ENCODE assay signal across 8 mouse cellular contexts in genomic region chr6:37439676-37440490, GRCm38 (mm10). TPM values are rescaled to one million over a fixed set of nuclear protein-coding genes. Genes with fewer than 3 reads are reported as not detected.
A peak's percentile ranks its signal among the peaks of the same experiment; 100 is the strongest.
DNase-seq lines count a peak whose midpoint lies in the region; ATAC-seq and TF ChIP-seq lines count a peak whose summit lies in the region.

No protein-coding gene starts in this region.

- H3K27me3 ChIP-seq in hindbrain, embryonic 14.5 days (ENCODE audit: control insufficient read depth, insufficient read depth, low read length) = no peaks in the 10 kb centered on the region
- no peaks in the 10 kb centered on the region for H3K27me3 ChIP-seq in liver, embryonic 16.5 days (ENCODE audit: control insufficient read depth, insufficient read depth, low read depth, low read length)

- TF ChIP-seq POLR2A in cortical plate, adult 2 months (IDR thresholded peaks at IDR 0.05; ENCODE audit: extremely low read depth, insufficient read depth, low read length) = no peak

- H3K4me3 ChIP-seq in gastrocnemius, adult 2 months = peak overlapping the region; percentile 73
- H3K4me3 ChIP-seq in cortical plate, adult 2 months (ENCODE audit: insufficient read depth, low read length) = peak overlapping the region; percentile 59; the same call in 1 of the 2 replicates
- H3K4me3 ChIP-seq in hindbrain, embryonic 14.5 days (replicated peaks; ENCODE audit: low read length) = peak overlapping the region; percentile 71
- peak overlapping the region; percentile 78 for H3K4me3 ChIP-seq in liver, embryonic 16.5 days (ENCODE audit: low read depth, low read length)

- DNase-seq in gastrocnemius, adult 2 months = peak; percentile 43
- DNase-seq in gastrocnemius, postnatal 14 days = no peak
- DNase-seq in hindbrain, embryonic 14.5 days (ENCODE audit: low spot score) = no peak
- DNase-seq in spleen, adult 18-20 months = no peak
- DNase-seq in left cerebral cortex, postnatal 36 days (ENCODE audit: low spot score in 2 of 2) = no peak
- DNase-seq in frontal cortex, adult 2 months (ENCODE audit: extremely low spot score in 1 of 2, low spot score in 1 of 2) = no peak

- H3K9ac ChIP-seq in hindbrain, embryonic 14.5 days = 0 out of 2 replicates have a peak overlapping the region, but pooled peaks have one; percentile 9
- peak overlapping the region; percentile 24 for H3K9ac ChIP-seq in liver, embryonic 16.5 days (ENCODE audit: low read depth, low read length)

- TF ChIP-seq CTCF in gastrocnemius, adult 2 months (IDR thresholded peaks at IDR 0.05) = no peak
- no peak for TF ChIP-seq CTCF in cortical plate, adult 2 months (IDR thresholded peaks at IDR 0.05; ENCODE audit: extremely low read depth, insufficient read depth, low read length)

- H3K9me3 ChIP-seq in hindbrain, embryonic 14.5 days (ENCODE audit: control insufficient read depth, low read length) = no peaks in the 10 kb centered on the region
- no peaks in the 10 kb centered on the region for H3K9me3 ChIP-seq in liver, embryonic 16.5 days (replicated peaks; ENCODE audit: control insufficient read depth, low read length)

- intact Hi-C loops in gastrocnemius, adult 2 months (cut with DNase I) = no loop called here
- intact Hi-C loops in gastrocnemius, postnatal 14 days (cut with DNase I; ENCODE audit: low total_unique reads) = no loop called here
- intact Hi-C loops in left cerebral cortex, postnatal 36 days (cut with DNase I) = no loop called here

- peak overlapping the region; percentile 94 for H3K27ac ChIP-seq in gastrocnemius, adult 2 months
- H3K27ac ChIP-seq in cortical plate, adult 2 months (ENCODE audit: insufficient read depth, low read length) = no peak overlapping the region
- H3K27ac ChIP-seq in hindbrain, embryonic 14.5 days = no peak overlapping the region
- no peak overlapping the region; the same call in 1 of the 2 replicates for H3K27ac ChIP-seq in liver, embryonic 16.5 days (ENCODE audit: low read length)

- ATAC-seq in hindbrain, embryonic 14.5 days (ENCODE audit: low FRiP score) = no peak
- ATAC-seq in liver, embryonic 16.5 days (ENCODE audit: low read depth) = no peak

- peak overlapping the region; percentile 75 for H3K4me2 ChIP-seq in hindbrain, embryonic 14.5 days (replicated peaks)
- H3K4me2 ChIP-seq in liver, embryonic 16.5 days (ENCODE audit: low read depth, low read length) = peak overlapping the region; percentile 91

- 59% methylated on average over 13 of the region's 13 CpGs for WGBS in hindbrain, embryonic 14.5 days
- WGBS in liver, embryonic 16.5 days (ENCODE audit: insufficient replicate concordance) = 58% methylated on average over 13 of the region's 13 CpGs

- H3K36me3 ChIP-seq in hindbrain, embryonic 14.5 days (replicated peaks; ENCODE audit: control insufficient read depth, insufficient read depth) = no peaks in the 10 kb centered on the region
- H3K36me3 ChIP-seq in liver, embryonic 16.5 days (ENCODE audit: control insufficient read depth, insufficient read depth) = no peaks in the 10 kb centered on the region

- H3K4me1 ChIP-seq in cortical plate, adult 2 months (ENCODE audit: control insufficient read depth, insufficient read depth, low read length) = peaks cover 1% of the 10 kb centered on the region; the same call in 1 of the 2 replicates
- H3K4me1 ChIP-seq in hindbrain, embryonic 14.5 days (replicated peaks; ENCODE audit: control insufficient read depth, insufficient read depth, low read length) = no peaks in the 10 kb centered on the region
- peaks cover 4% of the 10 kb centered on the region for H3K4me1 ChIP-seq in liver, embryonic 16.5 days (ENCODE audit: control insufficient read depth, low read depth, low read length)

RNA-seq across cellular contexts. Expression of gene Creb3l2, which starts 2.1 kb away (rescaled TPM):
- total RNA-seq in gastrocnemius, adult 2 months (2021) = 10 to 100 TPM; 10.9 to 14.1 TPM
- total RNA-seq in gastrocnemius, postnatal 14 days (2021) = 10 to 100 TPM; 14.1 to 16.9 TPM
- polyA plus RNA-seq in cortical plate, adult 2 months (2012; rRNA removed) = 4.9 and 5.6 TPM in 2 replicates
- 5.0 and 5.5 TPM in 2 replicates for polyA plus RNA-seq in hindbrain, embryonic 14.5 days (2014; fragmentation: Nextera tagmentation; extraction: Ambion mirVana)
- 3.1 and 3.6 TPM in 2 replicates for polyA plus RNA-seq in liver, embryonic 16.5 days (2015; fragmentation: Nextera tagmentation; extraction: Ambion mirVana)
- 1 to 10 TPM; 6.1 to 8.1 TPM for total RNA-seq in left cerebral cortex, postnatal 36 days (2021)
- 5.6 and 5.7 TPM in 2 replicates for polyA plus RNA-seq in frontal cortex, adult 2 months (2012; rRNA removed)
